Comparison of ENCODE assay signal across 17 mouse cellular contexts in genomic region chr15:97742074-97742473, GRCm38 (mm10). TPM values are rescaled to one million over a fixed set of nuclear protein-coding genes. Genes with fewer than 3 reads are reported as not detected.
DNase-seq lines count a peak whose midpoint lies in the region; ATAC-seq and TF ChIP-seq lines count a peak whose summit lies in the region.
"Had no signal": no experiment of that assay in that cellular context is flagged by ENCODE, and none has a peak within 500 bp of the region (broad histone marks: within the 10 kb centered on the region; RNA-seq: fewer than 3 reads in every experiment).

No protein-coding gene starts in this region.

- no peaks in the 10 kb centered on the region for H3K27me3 ChIP-seq in heart, embryonic 11.5 days (ENCODE audit: control insufficient read depth, insufficient read depth, low read length)
- H3K27me3 ChIP-seq in kidney, adult 2 months (replicated peaks; ENCODE audit: control insufficient read depth, insufficient read depth, low read length), result no peaks in the 10 kb centered on the region
- H3K27me3 ChIP-seq in splenic B cell, adult 2 months (ENCODE audit: control insufficient read depth, insufficient read depth, low read length, poor library complexity, severe bottlenecking), result no peaks in the 10 kb centered on the region
- H3K27me3 ChIP-seq: embryonic facial prominence, embryonic 15.5 days; intestine, embryonic 15.5 days; liver, embryonic 15.5 days; Patski had no signal

- DNase-seq in heart, postnatal 10 days, result no peak
- DNase-seq in kidney, adult 2 months, result no peak
- DNase-seq in kidney, adult 11 months, result no peak
- peak; percentile 5 for DNase-seq in thymus, postnatal 0 days (ENCODE audit: low spot score)
- DNase-seq in thymus, postnatal 25 days, result no peak
- DNase-seq in splenic B cell, adult 2 months (ENCODE audit: low read depth, low spot score), result peak; percentile 83
- DNase-seq in lung, postnatal 14 days, result no peak
- DNase-seq: cerebellum, adult 8-10 months; kidney, postnatal 14 days; layer of hippocampus, postnatal 36 days; lung, postnatal 36 days had no signal

- no peak overlapping the region for H3K9ac ChIP-seq in heart, embryonic 11.5 days (ENCODE audit: low read depth, low read length)
- H3K9ac ChIP-seq: embryonic facial prominence, embryonic 15.5 days; intestine, embryonic 15.5 days; liver, embryonic 15.5 days had no signal

- 36% methylated on average over 7 of the region's 7 CpGs for whole genome bisulfite sequencing in heart, embryonic 11.5 days (ENCODE audit: insufficient replicate concordance)
- 44% methylated on average over 7 of the region's 7 CpGs for WGBS in kidney, adult 2 months

- 0 out of 2 replicates have a peak, but pooled peaks cover 2% of the 10 kb centered on the region for H3K9me3 ChIP-seq in heart, embryonic 11.5 days (replicated peaks; ENCODE audit: control insufficient read depth, low read length)
- H3K9me3 ChIP-seq: embryonic facial prominence, embryonic 15.5 days; intestine, embryonic 15.5 days; liver, embryonic 15.5 days had no signal

- ATAC-seq in heart, embryonic 11.5 days (replicated peaks; ENCODE audit: insufficient number of reproducible peaks, low FRiP score, low TSS enrichment), result no peak
- ATAC-seq: intestine, embryonic 15.5 days; Patski had no signal

- no peak for TF ChIP-seq CTCF in kidney, adult 2 months (conservative IDR thresholded peaks at IDR 0.05; ENCODE audit: insufficient read depth, insufficient read length, low read depth, low read length)

- H3K4me2 ChIP-seq in heart, embryonic 11.5 days, result no peak overlapping the region
- H3K4me2 ChIP-seq: embryonic facial prominence, embryonic 15.5 days; intestine, embryonic 15.5 days; liver, embryonic 15.5 days had no signal

- no peak overlapping the region for H3K4me3 ChIP-seq in heart, embryonic 11.5 days (ENCODE audit: low read depth, low read length)
- H3K4me3 ChIP-seq in kidney, adult 2 months (ENCODE audit: insufficient read depth, low read depth, low read length), result no peak overlapping the region
- H3K4me3 ChIP-seq: embryonic facial prominence, embryonic 15.5 days; intestine, embryonic 15.5 days; liver, embryonic 15.5 days had no signal

- H3K27ac ChIP-seq in heart, embryonic 11.5 days (ENCODE audit: low read depth, low read length), result peak overlapping the region; percentile 35
- no peak overlapping the region for H3K27ac ChIP-seq in kidney, adult 2 months (ENCODE audit: insufficient read depth, low read depth, low read length)
- H3K27ac ChIP-seq: embryonic facial prominence, embryonic 15.5 days; intestine, embryonic 15.5 days; liver, embryonic 15.5 days had no signal

- peaks cover 31% of the 10 kb centered on the region for H3K4me1 ChIP-seq in heart, embryonic 11.5 days (ENCODE audit: control insufficient read depth, insufficient read depth, low read length)
- peaks cover 22% of the 10 kb centered on the region for H3K4me1 ChIP-seq in kidney, adult 2 months (ENCODE audit: control insufficient read depth, insufficient read depth, low read length)

- peaks cover 1% of the 10 kb centered on the region; the same call in 1 of the 2 replicates for H3K36me3 ChIP-seq in heart, embryonic 11.5 days (ENCODE audit: control insufficient read depth, insufficient read depth, low read length)
- peaks cover 8% of the 10 kb centered on the region; the same call in 1 of the 2 replicates for H3K36me3 ChIP-seq in kidney, adult 2 months (ENCODE audit: control insufficient read depth, insufficient read depth, low read length)
- no peaks in the 10 kb centered on the region for H3K36me3 ChIP-seq in splenic B cell, adult 2 months (ENCODE audit: control insufficient read depth, insufficient read depth, low read length, poor library complexity, severe bottlenecking)
- H3K36me3 ChIP-seq: embryonic facial prominence, embryonic 15.5 days; intestine, embryonic 15.5 days; liver, embryonic 15.5 days had no signal

- intact Hi-C loops in heart, postnatal 10 days (cut with DNase I), result loop anchor here (2.0 kb wide), 1 partner anchor 13 kb away; no protein-coding TSS in a partner anchor

- TF ChIP-seq POLR2A in kidney, adult 2 months (IDR thresholded peaks at IDR 0.05; ENCODE audit: low read depth, low read length), result peak; percentile 12

RNA-seq across cellular contexts. Expression of gene Endou, which starts 10.9 kb away (rescaled TPM):
- 0.20 TPM in 1 of 2 replicates, not detected in the other for polyA plus RNA-seq in heart, embryonic 11.5 days (2014; fragmentation: Nextera tagmentation; extraction: Ambion mirVana)
- total RNA-seq in heart, postnatal 10 days (2021), result 1 to 10 TPM; 3.8 to 4.0 TPM
- 2.4 and 2.9 TPM in 2 replicates for polyA plus RNA-seq in kidney, adult 2 months (2012; rRNA removed)
- polyA plus RNA-seq in thymus, postnatal 0 days (2015; fragmentation: Nextera tagmentation; extraction: Ambion mirVana), result 159 and 186 TPM in 2 replicates
- polyA plus RNA-seq: neural tube, embryonic 14.5 days had no signal

RNA-seq across cellular contexts. Expression of gene Rapgef3, which starts 25.7 kb away (rescaled TPM):
- 8.3 and 8.5 TPM in 2 replicates for polyA plus RNA-seq in heart, embryonic 11.5 days (2014; fragmentation: Nextera tagmentation; extraction: Ambion mirVana)
- 10 to 100 TPM; 29.2 to 30.7 TPM for total RNA-seq in heart, postnatal 10 days (2021)
- 136 and 184 TPM in 2 replicates for polyA plus RNA-seq in kidney, adult 2 months (2012; rRNA removed)
- 61.7 and 72.6 TPM in 2 replicates for polyA plus RNA-seq in thymus, postnatal 0 days (2015; fragmentation: Nextera tagmentation; extraction: Ambion mirVana)

RNA-seq across cellular contexts. Expression of gene Slc48a1, which starts 36.2 kb away (rescaled TPM):
- 45.1 and 51.1 TPM in 2 replicates for polyA plus RNA-seq in heart, embryonic 11.5 days (2014; fragmentation: Nextera tagmentation; extraction: Ambion mirVana)
- 10 to 100 TPM; 62.0 to 71.0 TPM for total RNA-seq in heart, postnatal 10 days (2021)
- 182 and 203 TPM in 2 replicates for polyA plus RNA-seq in kidney, adult 2 months (2012; rRNA removed)
- polyA plus RNA-seq in thymus, postnatal 0 days (2015; fragmentation: Nextera tagmentation; extraction: Ambion mirVana), result 44.5 and 48.3 TPM in 2 replicates

RNA-seq across cellular contexts. Expression of gene Rpap3, which starts 36.4 kb away (rescaled TPM):
- 30.4 and 30.5 TPM in 2 replicates for polyA plus RNA-seq in heart, embryonic 11.5 days (2014; fragmentation: Nextera tagmentation; extraction: Ambion mirVana)
- 10 to 100 TPM; 14.1 to 15.2 TPM for total RNA-seq in heart, postnatal 10 days (2021)
- 4.9 and 6.9 TPM in 2 replicates for polyA plus RNA-seq in kidney, adult 2 months (2012; rRNA removed)
- 31.1 and 31.7 TPM in 2 replicates for polyA plus RNA-seq in thymus, postnatal 0 days (2015; fragmentation: Nextera tagmentation; extraction: Ambion mirVana)

Comparison
In these comparisons a context has a peak if more than half of its experiments do, and no peak if none do; other contexts are left out.
1. DNase-seq: peak in thymus, postnatal 0 days (single experiment) and splenic B cell, adult 2 months (single experiment); none in heart, postnatal 10 days (0 of 2), kidney, adult 2 months (single experiment), kidney, adult 11 months (single experiment), thymus, postnatal 25 days (single experiment) and lung, postnatal 14 days (single experiment).
2. RNA of gene Endou, which starts 10.9 kb away (polyA plus RNA-seq): 159 to 186 TPM in thymus, postnatal 0 days; 2.4 to 2.9 TPM in kidney, adult 2 months and 0.20 TPM in heart, embryonic 11.5 days; every median in the first group is over 10 times any median in the second.